Mouse (Mus musculus) inflammation-experienced regulatory T-cells, adult 6 months (primary cell): ENCODE data around the gene Fam32a. TPM values are rescaled to one million over a fixed set of nuclear protein-coding genes. Genes with fewer than 3 reads are reported as not detected.

Experiments used
- ATAC-seq: one replicate; pipeline ENCODE4 v1.8.0; 2017
- polyA plus RNA-seq, 3 experiments: library from polyadenylated mRNA; unstranded; fragments of 100-300 nt; shearing (Covaris generic); gene quantifications; one replicate each; pipeline ENCODE4 v1.2.1; 2017

The Fam32a gene
- polyA plus RNA-seq, result 100 to 1,000 TPM in 2 of 3 experiments, 10 to 100 TPM in 1; 94.4 to 119 (median 103) TPM

- peak; percentile 96 for ATAC-seq
Measured at GRCm38 (mm10) chr8:72219541-72220363, at the start of gene Fam32a. Fam32a (plus strand) TSS chr8:72219730.

DNA sequence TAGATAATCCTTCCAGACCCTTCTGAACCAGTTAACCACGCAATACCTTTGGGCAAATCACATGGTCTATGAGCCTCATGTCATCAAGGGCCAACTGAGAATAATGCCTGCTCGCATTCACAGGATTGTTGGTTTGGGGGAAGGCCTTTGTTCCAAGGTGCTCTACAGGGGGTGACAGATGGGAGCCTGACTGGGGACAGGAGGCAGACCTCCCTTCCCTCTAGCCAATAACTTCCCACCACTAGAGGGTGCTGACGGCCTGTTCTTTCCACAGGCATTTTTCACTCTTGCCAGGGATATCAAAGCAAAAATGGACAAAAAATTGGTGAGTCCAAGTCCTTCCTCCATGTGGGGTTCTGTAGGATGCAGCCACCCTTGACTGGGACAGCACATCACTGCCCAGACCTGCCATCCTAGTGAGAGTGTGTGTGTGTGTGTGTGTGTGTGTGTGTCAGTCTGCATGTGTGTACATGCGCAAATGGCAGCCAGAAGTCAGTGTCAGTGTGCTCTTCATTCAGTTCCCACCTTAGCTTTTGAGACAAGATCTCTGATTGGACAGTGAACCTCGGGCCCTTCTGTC lies 42.1 kb upstream of the Fam32a start:
- peak; percentile 76 for ATAC-seq

DNA sequence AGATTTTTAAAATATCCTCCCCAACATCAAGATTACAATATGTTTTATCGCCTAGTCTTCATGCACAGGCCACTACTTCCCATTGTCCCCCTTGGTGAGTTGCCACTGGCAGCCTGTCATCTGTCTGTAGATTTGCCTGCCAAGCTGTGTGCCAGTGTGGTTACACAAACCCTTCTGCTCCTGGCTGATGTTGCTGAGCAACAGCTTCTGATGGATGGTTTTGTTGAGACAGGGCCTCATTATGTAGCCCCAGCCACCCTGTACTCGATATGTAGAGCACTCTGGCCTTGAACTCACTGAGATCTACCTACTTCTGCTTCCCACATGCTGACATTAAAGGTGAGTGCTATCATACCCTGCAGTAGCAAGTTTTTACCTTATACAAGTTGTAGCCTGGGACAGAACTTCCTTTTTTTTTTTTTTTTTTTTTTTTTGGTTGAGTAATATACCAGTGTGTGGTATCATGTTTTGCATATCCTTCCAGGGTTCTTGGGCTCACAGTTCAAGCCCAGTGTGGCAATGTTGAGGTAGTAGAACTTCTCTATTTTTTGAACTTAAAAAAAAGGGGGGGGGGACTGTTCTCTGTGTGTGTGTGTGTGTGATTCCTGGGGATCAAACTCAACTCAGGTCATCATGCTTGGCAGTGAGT lies 35.9 kb upstream of the Fam32a start:
- ATAC-seq, result no peak

DNA sequence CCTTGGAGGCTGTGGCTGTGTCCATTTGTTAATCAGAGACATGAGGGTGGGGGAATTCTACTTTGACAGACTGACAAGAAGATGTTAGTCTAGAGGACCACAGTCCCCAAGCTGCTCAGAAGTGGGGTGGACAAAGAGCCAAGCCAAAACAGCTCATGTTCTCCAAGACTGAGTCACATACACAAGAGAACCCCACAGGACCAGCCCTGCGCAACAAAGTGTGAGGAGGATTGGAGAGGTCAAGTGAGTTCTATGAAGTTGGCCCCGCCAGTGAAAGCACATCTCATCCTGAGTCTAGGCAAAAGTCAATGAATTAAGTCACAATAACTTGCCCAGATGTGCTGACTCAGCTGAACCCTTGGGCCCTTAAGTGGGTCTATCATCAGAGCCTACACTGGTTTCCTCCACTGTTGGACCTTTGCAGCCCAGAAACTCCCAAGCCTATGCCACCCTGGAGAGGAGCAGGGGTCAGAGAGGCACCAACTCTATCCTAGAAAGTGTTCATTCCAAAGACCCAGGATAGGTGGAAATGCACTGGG lies 31.7 kb upstream of the Fam32a start:
- ATAC-seq, result no peak

DNA sequence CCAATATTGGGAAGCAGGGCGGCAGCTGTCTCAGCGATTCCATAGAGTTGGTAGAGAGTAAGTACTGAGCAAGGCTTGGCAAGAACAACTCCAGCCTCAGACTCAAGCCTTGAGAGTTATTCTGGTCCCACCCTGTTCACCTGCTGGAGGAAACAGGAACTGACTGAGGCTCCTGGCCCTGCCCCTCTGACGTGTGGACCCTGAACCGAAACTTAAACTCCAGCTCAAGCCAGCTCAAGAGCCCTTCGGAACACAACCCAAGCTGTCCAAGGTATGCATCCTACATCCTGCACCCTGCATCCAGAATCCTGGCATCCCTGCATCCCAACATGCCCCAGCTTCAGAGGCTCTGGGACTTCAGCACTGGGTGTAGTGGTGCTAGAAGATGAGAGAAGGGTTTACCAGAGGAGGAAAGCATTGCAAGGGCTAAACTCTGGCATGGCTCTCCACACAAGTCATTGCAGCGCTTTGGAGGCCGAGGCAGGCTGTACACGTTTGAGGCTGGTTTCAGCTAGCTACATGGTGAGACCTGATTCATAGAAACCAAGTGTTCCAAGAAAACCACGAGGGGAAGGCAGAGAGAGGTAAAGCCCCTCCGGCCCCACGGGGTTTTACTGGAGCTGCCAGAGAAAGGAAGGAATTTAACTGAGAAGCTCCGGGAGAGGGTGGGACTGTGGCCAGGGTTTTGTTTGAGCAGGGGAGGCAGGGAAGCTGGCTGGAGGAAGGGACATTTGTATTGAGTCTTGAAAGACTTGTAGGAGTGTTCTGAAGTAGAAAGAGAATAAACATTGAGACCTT lies 29.9 kb upstream of the Fam32a start, which contains the start of gene Hsh2d:
Hsh2d (plus strand) TSS at position 222 of the 798 bp plus-strand sequence.
- peak; percentile 98 for ATAC-seq

GRCm38 (mm10) chr8:72190215-72190539 lies 29.4 kb upstream of the Fam32a start:
- ATAC-seq, result no peak

DNA sequence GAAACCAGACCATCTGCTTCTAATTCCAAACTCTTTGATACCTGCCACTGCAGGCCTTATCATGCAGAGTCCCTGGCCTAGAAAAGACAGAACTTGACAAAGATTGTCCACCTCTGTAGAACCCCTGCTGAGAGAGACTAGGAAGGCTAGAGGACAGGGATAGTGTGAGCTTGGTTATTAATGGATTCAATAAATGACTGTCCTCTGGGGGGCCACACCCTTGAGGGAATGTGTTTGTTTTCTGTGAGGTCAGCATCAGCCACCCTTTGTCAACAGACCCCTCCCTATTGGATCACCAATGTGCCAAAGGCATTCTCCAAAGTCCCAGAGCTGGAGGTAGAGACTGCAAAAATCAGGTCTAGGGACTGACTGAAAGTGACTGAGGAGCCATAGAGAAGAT lies 27.5 kb upstream of the Fam32a start:
- no peak for ATAC-seq

- ATAC-seq, result no peak
Measured at GRCm38 (mm10) chr8:72197997-72198396, 21.5 kb upstream of the Fam32a start.

GRCm38 (mm10) chr8:72208582-72208981 lies 10.9 kb upstream of the Fam32a start:
- ATAC-seq, result no peak

DNA sequence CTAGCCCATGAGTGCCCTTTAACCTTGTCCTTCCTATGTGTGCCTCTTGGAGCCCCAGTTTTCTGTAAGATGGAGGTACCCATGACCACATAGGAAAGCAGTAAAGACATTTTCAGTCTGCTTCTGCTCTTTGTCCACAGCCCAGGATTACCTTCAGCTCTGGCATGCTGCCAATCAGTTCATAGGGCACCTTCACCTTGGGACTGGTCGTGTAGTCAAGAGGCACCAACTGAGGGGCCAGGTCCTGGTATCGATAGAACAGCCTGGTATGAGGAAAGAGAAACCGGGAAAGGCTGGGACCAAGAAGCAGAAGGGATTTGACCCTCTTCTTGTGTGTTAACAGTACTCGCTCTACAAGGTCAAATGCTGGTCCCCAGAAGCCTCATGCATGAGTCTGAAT lies 9.3 kb upstream of the Fam32a start:
- ATAC-seq, result no peak

DNA sequence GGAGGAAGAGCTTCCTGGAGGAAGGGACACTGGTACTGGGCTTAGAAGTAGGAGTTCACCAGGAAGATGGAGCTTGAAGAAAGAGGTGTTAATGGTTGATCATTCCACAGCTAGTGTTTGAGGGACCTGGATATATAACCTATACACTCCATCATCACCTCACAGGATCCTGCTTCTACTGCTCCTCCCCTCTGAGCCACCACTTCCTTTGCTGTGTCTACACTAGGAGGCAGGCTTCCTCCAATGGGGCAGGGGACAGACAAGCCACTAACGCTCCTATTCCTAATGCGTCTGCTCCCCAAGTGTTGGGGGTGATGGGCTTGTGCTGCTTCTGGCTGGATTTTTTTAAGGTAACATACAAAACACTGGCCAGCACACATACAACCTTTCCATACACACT lies 8.8 kb upstream of the Fam32a start:
- ATAC-seq, result peak; percentile 61

DNA sequence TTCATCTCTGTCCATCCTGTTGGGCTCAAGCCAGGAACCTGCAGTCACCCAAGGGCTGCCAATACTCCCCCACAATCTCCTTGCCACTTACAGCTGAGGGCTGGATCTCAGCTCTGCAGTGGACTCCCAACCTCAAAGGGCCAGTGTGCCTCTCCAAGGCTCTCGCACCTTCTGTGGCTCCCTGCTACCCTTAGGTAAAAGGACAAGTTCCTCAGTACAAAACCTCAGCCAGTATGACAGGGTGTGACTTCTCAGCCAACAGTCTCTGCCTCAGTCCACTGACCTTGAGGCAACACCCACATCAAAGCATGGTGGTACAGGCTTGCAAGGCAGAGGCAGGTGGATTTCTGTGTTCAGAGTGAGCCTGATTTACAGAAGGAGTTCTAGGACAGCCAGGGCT lies 7.7 kb upstream of the Fam32a start:
- ATAC-seq, result no peak

DNA sequence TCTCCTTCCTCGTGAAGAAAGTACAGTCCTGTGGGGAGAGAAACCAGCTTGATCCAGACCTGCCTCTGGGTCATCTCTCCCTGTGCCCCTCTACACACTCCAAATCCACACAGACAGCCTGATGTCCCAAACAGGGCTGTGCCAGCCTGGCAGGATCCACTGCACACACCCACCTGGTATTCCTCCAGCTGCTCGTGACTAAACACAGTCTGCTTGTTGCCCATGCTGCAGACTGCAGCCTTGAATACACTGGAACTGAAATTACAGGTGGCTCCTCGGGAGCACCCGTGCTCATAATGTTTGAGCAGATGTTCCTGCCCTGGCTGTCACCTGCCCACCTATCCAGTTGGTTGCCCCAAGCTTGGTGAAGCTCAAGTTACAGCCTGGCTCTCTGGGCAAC lies 6.8 kb upstream of the Fam32a start, which contains the start of gene Cib3:
Cib3 (minus strand) TSS at position 87 of the 400 bp plus-strand sequence.
- no peak for ATAC-seq

GRCm38 (mm10) chr8:72213536-72213935 lies 6.0 kb upstream of the Fam32a start, which contains the start of gene Gm11034:
Gm11034 (minus strand) TSS chr8:72213636.
- no peak for ATAC-seq

GRCm38 (mm10) chr8:72215060-72215459 lies 4.5 kb upstream of the Fam32a start:
- no peak for ATAC-seq

- ATAC-seq, result peak; percentile 63
Measured at GRCm38 (mm10) chr8:72215871-72216270, 3.7 kb upstream of the Fam32a start.

- no peak for ATAC-seq
Measured at GRCm38 (mm10) chr8:72218781-72219540, 569 bp upstream of the Fam32a start.

- no peak for ATAC-seq
Measured at GRCm38 (mm10) chr8:72220758-72221157, 1.2 kb downstream of the Fam32a start.

GRCm38 (mm10) chr8:72222656-72223055 lies 3.1 kb downstream of the Fam32a start:
- no peak for ATAC-seq

DNA sequence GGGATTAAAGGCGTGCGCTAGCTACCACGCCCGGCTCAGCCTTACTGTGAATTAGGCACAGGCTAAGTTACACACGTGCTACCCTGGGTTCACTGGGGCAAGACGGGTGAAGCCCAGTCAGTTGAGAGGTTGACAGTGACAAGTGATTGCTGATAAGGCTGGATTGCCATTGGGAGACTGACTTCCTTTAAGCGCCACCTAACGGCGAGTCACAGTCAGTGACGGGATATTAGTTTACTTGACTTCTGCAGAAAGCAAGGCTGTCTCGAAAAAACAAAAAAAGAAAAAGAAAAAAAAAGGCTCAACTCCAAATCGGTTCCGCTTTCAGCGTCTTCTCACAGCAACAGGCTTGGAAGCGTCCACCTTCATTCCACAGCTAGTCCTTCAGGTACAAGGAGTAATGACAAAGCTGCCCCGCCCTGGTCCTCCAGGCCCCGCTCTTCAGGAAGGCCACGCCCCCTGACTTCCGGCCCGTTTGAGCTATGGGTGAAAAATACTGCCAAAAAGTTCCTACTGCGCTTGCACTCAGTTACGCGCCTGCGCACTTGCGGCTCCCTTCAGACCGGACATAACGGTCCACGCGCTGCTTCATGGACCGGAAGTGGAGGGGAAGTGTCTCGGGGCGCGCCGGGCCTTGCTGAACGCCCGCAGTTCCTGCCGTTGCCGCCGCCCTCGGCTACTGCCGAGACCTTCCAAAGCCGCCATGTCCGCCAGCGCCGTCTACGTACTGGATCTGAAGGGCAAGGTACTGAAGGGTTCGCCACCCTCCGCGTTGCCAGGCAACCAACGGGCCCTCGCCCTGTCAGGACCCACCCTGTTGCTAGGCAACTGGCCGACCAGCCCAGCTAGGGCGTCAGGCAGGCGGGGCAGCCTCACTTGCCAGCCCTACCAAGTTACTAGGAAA lies 20.2 kb downstream of the Fam32a start, which contains the start of gene Ap1m1:
Ap1m1 (plus strand) TSS at position 520 of the 904 bp plus-strand sequence.
- peak; percentile 86 for ATAC-seq
